Comparison of ENCODE assay signal across 23 mouse cellular contexts in the genomic region with DNA sequence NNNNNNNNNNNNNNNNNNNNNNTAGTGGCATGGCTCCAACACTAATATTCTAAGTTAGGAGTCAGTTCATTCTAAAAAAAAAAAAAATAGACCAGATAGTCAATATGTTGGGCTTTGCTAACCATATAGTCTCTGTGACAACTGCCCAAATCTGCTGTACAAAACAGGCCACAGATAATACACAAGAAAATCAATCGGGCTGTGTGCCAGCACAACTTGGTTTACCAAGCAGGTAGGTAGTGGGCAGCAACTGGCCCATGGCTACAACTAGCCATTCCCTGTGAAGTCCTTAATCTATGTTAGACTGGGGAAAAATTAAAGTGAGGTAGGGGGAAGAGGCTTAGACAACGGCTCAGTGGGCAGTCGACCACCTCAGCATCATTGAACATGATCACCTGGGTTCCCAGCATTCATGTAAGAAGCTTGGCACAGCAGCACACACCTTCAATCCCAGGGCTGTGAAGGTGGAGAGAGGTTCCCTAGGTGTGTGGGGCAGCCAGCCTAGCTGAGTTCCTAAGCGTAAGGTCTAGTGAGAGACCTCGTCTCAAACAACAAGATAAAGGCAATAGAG. TPM values are rescaled to one million over a fixed set of nuclear protein-coding genes. Genes with fewer than 3 reads are reported as not detected.
A peak's percentile ranks its signal among the peaks of the same experiment; 100 is the strongest.
DNase-seq lines count a peak whose midpoint lies in the region; ATAC-seq and TF ChIP-seq lines count a peak whose summit lies in the region.
"Had no signal": no experiment of that assay in that cellular context is flagged by ENCODE, and none has a peak within 500 bp of the region (broad histone marks: within the 10 kb centered on the region; RNA-seq: fewer than 3 reads in every experiment).

No protein-coding gene starts in this region.

- H3K4me3 ChIP-seq in gastrocnemius, adult 2 months: peak overlapping the region; percentile 20
- H3K4me3 ChIP-seq in heart, adult 2 months: no peak overlapping the region
- H3K4me3 ChIP-seq in heart, postnatal 0 days (ENCODE audit: low read depth, low read length): no peak overlapping the region
- H3K4me3 ChIP-seq in liver, postnatal 0 days (ENCODE audit: low read depth, low read length): no peak overlapping the region
- H3K4me3 ChIP-seq in liver, embryonic 11.5 days (ENCODE audit: low read depth, low read length): no peak overlapping the region
- H3K4me3 ChIP-seq: embryonic facial prominence, embryonic 10.5 days; embryonic facial prominence, embryonic 12.5 days; forebrain, embryonic 13.5 days had no signal

- no peak overlapping the region for H3K4me2 ChIP-seq in heart, postnatal 0 days (ENCODE audit: low read depth, low read length)
- H3K4me2 ChIP-seq in liver, postnatal 0 days (ENCODE audit: low read depth, low read length): peak overlapping the region; percentile 22; the same call in 1 of the 2 replicates
- H3K4me2 ChIP-seq in liver, embryonic 11.5 days: no peak overlapping the region
- H3K4me2 ChIP-seq: embryonic facial prominence, embryonic 12.5 days; forebrain, embryonic 13.5 days had no signal

- no peak for DNase-seq in gastrocnemius, adult 2 months
- DNase-seq in gastrocnemius, postnatal 14 days: no peak
- no peak for DNase-seq in heart, adult 2 months
- DNase-seq in heart, postnatal 4 days: no peak
- DNase-seq in heart, postnatal 0 days (ENCODE audit: low spot score): no peak
- no peak for DNase-seq in heart, adult 9 months (ENCODE audit: low spot score in 2 of 2)
- DNase-seq in liver, postnatal 0 days: peak; percentile 53
- DNase-seq in liver, embryonic 11.5 days (ENCODE audit: low spot score): no peak
- DNase-seq: adrenal gland, adult 8-10 months; adrenal gland, postnatal 36 days; B cell, adult 2 months; cerebellum, adult 11-12 months; cerebellum, adult 2 months; cerebellum, adult 9-10 months; cerebellum, postnatal 10 days; cerebellum, postnatal 25 days had no signal

- peak overlapping the region; percentile 93 for H3K27ac ChIP-seq in gastrocnemius, adult 2 months
- peak overlapping the region; percentile 86 for H3K27ac ChIP-seq in heart, adult 2 months
- 0 out of 2 replicates have a peak overlapping the region, but pooled peaks have one; percentile 77 for H3K27ac ChIP-seq in heart, postnatal 0 days (ENCODE audit: low read depth)
- peak overlapping the region; percentile 48; the same call in 1 of the 2 replicates for H3K27ac ChIP-seq in liver, postnatal 0 days (ENCODE audit: low read depth)
- no peak overlapping the region for H3K27ac ChIP-seq in liver, embryonic 11.5 days (ENCODE audit: low read depth, low read length)
- H3K27ac ChIP-seq: embryonic facial prominence, embryonic 10.5 days; embryonic facial prominence, embryonic 12.5 days; forebrain, embryonic 13.5 days had no signal

- no peaks in the 10 kb centered on the region for H3K36me3 ChIP-seq in heart, adult 2 months (ENCODE audit: control insufficient read depth, insufficient read depth, low read length)
- H3K36me3 ChIP-seq in heart, postnatal 0 days (replicated peaks; ENCODE audit: control insufficient read depth, insufficient read depth, low read length): no peaks in the 10 kb centered on the region
- no peaks in the 10 kb centered on the region for H3K36me3 ChIP-seq in liver, postnatal 0 days (replicated peaks; ENCODE audit: insufficient read depth, low read length)
- H3K36me3 ChIP-seq in liver, embryonic 11.5 days (ENCODE audit: control insufficient read depth, insufficient read depth, low read length): no peaks in the 10 kb centered on the region
- H3K36me3 ChIP-seq: embryonic facial prominence, embryonic 10.5 days; embryonic facial prominence, embryonic 12.5 days; G1E had no signal

- no peaks in the 10 kb centered on the region for H3K27me3 ChIP-seq in heart, adult 2 months (ENCODE audit: control insufficient read depth, insufficient read depth, low read length)
- H3K27me3 ChIP-seq in heart, postnatal 0 days (ENCODE audit: control insufficient read depth, insufficient read depth, low read length): no peaks in the 10 kb centered on the region
- H3K27me3 ChIP-seq in liver, postnatal 0 days (ENCODE audit: insufficient read depth, low read length): no peaks in the 10 kb centered on the region
- H3K27me3 ChIP-seq in liver, embryonic 11.5 days (replicated peaks; ENCODE audit: control insufficient read depth, insufficient read depth, low read length): no peaks in the 10 kb centered on the region
- H3K27me3 ChIP-seq: embryonic facial prominence, embryonic 12.5 days; forebrain, embryonic 13.5 days had no signal

- H3K9ac ChIP-seq in heart, adult 2 months (ENCODE audit: low read depth, low read length): no peak overlapping the region
- no peak overlapping the region for H3K9ac ChIP-seq in heart, postnatal 0 days (replicated peaks; ENCODE audit: low read depth, low read length)
- H3K9ac ChIP-seq in liver, postnatal 0 days (replicated peaks): no peak overlapping the region
- H3K9ac ChIP-seq in liver, embryonic 11.5 days (ENCODE audit: low read depth, low read length): no peak overlapping the region
- H3K9ac ChIP-seq: embryonic facial prominence, embryonic 12.5 days; forebrain, embryonic 13.5 days had no signal

- 80% methylated on average over 5 of the region's 5 CpGs for WGBS in heart, adult 2 months
- 79% methylated on average over 5 of the region's 5 CpGs for WGBS in heart, postnatal 0 days
- WGBS in liver, postnatal 0 days (ENCODE audit: insufficient replicate concordance): 67% methylated on average over 5 of the region's 5 CpGs
- 82% methylated on average over 5 of the region's 5 CpGs for WGBS in liver, embryonic 11.5 days

- no peaks in the 10 kb centered on the region for H3K9me3 ChIP-seq in heart, postnatal 0 days (replicated peaks; ENCODE audit: control insufficient read depth, low read length)
- H3K9me3 ChIP-seq in liver, postnatal 0 days (ENCODE audit: low read length): no peaks in the 10 kb centered on the region
- no peaks in the 10 kb centered on the region for H3K9me3 ChIP-seq in liver, embryonic 11.5 days (ENCODE audit: control insufficient read depth, low read length)
- H3K9me3 ChIP-seq: embryonic facial prominence, embryonic 10.5 days; embryonic facial prominence, embryonic 12.5 days; forebrain, embryonic 13.5 days; G1E had no signal

- intact Hi-C loops in gastrocnemius, adult 2 months (cut with DNase I): loop anchor here (2.0 kb wide), 1 partner anchor 74 kb away; no protein-coding TSS in a partner anchor
- intact Hi-C loops in gastrocnemius, postnatal 14 days (cut with DNase I; ENCODE audit: low total_unique reads): no loop called here
- intact Hi-C loops in heart, adult 2 months (cut with DNase I): no loop called here

- no peak for ATAC-seq in heart, postnatal 0 days (ENCODE audit: insufficient read depth, low read depth)
- no peak for ATAC-seq in liver, postnatal 0 days
- no peak for ATAC-seq in liver, embryonic 11.5 days (replicated peaks; ENCODE audit: low FRiP score)
- ATAC-seq: activated CD4-positive, CD25-positive, alpha-beta regulatory T cell, adult 4 months; CD4-positive, CD25-positive, alpha-beta regulatory T cell, adult 4 months; forebrain, embryonic 13.5 days; Patski had no signal

- H3K4me1 ChIP-seq in heart, adult 2 months (ENCODE audit: control insufficient read depth, insufficient read depth, low read length): peaks cover 6% of the 10 kb centered on the region
- H3K4me1 ChIP-seq in heart, postnatal 0 days (ENCODE audit: control insufficient read depth, insufficient read depth): peaks cover 21% of the 10 kb centered on the region
- peaks cover 25% of the 10 kb centered on the region for H3K4me1 ChIP-seq in liver, postnatal 0 days (ENCODE audit: insufficient read depth)
- peaks cover 2% of the 10 kb centered on the region; the same call in 1 of the 2 replicates for H3K4me1 ChIP-seq in liver, embryonic 11.5 days (replicated peaks; ENCODE audit: control insufficient read depth, insufficient read depth, low read length)
- H3K4me1 ChIP-seq: embryonic facial prominence, embryonic 12.5 days; forebrain, embryonic 13.5 days had no signal

- TF ChIP-seq EP300 in heart, adult 2 months (IDR thresholded peaks at IDR 0.05; ENCODE audit: insufficient read depth, low read depth, low read length): no peak
- TF ChIP-seq EP300 in heart, postnatal 0 days (IDR thresholded peaks at IDR 0.05; ENCODE audit: low read depth): no peak
- TF ChIP-seq EP300 in liver, postnatal 0 days (IDR thresholded peaks at IDR 0.05; ENCODE audit: low read depth): no peak

- no peak for TF ChIP-seq CTCF in gastrocnemius, adult 2 months (IDR thresholded peaks at IDR 0.05)
- no peak for TF ChIP-seq CTCF in heart, adult 2 months (IDR thresholded peaks at IDR 0.05)
- no peak for TF ChIP-seq CTCF in heart, postnatal 0 days (IDR thresholded peaks at IDR 0.05; ENCODE audit: low read depth)
- no peak for TF ChIP-seq CTCF in liver, postnatal 0 days (IDR thresholded peaks at IDR 0.05; ENCODE audit: low read depth)

- no peaks in the 10 kb centered on the region for H3K79me2 ChIP-seq in heart, adult 2 months (replicated peaks; ENCODE audit: control insufficient read depth, insufficient read depth, low read length)

- TF ChIP-seq POLR2A in heart, adult 2 months (IDR thresholded peaks at IDR 0.05; ENCODE audit: insufficient read depth, low read depth, low read length): no peak

RNA-seq across cellular contexts. Expression of a gene that starts 12.1 kb away (rescaled TPM):
- 100 to 1,000 TPM in 1 of 2 experiments, 10 to 100 TPM in 1; 69.0 to 124 TPM for total RNA-seq in gastrocnemius, adult 2 months (2021)
- 100 to 1,000 TPM; 118 to 123 TPM for total RNA-seq in gastrocnemius, postnatal 14 days (2021)
- total RNA-seq in heart, adult 2 months (2021): 100 to 1,000 TPM; 149 to 173 TPM
- polyA plus RNA-seq in heart, adult 2 months (2012; rRNA removed): 75.4 and 121 TPM in 2 replicates
- total RNA-seq in heart, postnatal 4 days (2021): 10 to 100 TPM; 61.4 to 62.7 TPM
- total RNA-seq in heart, postnatal 0 days (2014; rRNA removed; ENCODE audit: low replicate concordance): 38.6 and 60.2 TPM in 2 replicates
- 14.7 and 15.7 TPM in 2 replicates for polyA plus RNA-seq in heart, postnatal 0 days (2015; fragmentation: Nextera tagmentation; extraction: Ambion mirVana)
- 19.8 and 24.2 TPM in 2 replicates for polyA plus RNA-seq in liver, postnatal 0 days (2015; fragmentation: Nextera tagmentation; extraction: Ambion mirVana)
- polyA plus RNA-seq in liver, embryonic 11.5 days (2014; fragmentation: Nextera tagmentation; extraction: Ambion mirVana): 36.3 and 42.2 TPM in 2 replicates
